Mouse (Mus musculus) ZHBTc4 (cell line): ENCODE measurements around the gene Defb10.
A peak's percentile ranks its signal among the peaks of the same experiment; 100 is the strongest.

Source experiments
- DNase-seq: peaks from one replicate; pipeline ENCODE4 v3.0.0-alpha.2; 2011; ENCODE audit warnings: low read depth, low spot score

The Defb10 gene

GRCm38 (mm10) chr8:21858586-21858985, at the start of gene Defb10:
Gene Defb10 (plus strand): TSS chr8:21858901.
- peak; percentile 2 for DNase-seq

- DNase-seq = peak; percentile 8
These were observed 26.6 kb downstream of the Defb10 start, which contains the start of gene Defb9 for GRCm38 (mm10) chr8:21885321-21885720. Gene Defb9 (minus strand): TSS chr8:21885421.

- DNase-seq = peak; percentile 35
These were observed 47.6 kb downstream of the Defb10 start, which contains the start of gene Defb11 for GRCm38 (mm10) chr8:21906290-21906689. Gene Defb11 (minus strand): TSS chr8:21906412.
